Mouse (Mus musculus) lung, adult 2 months (tissue): ENCODE results near the gene Colgalt2. TPM values are rescaled to one million over a fixed set of nuclear protein-coding genes. Genes with fewer than 3 reads are reported as not detected.
"Not testable (repeated sequence)": the region's sequence is repeated elsewhere in the genome, so short reads cannot be mapped to it uniquely, and the experiment has no call there.

Experiments
- DNase-seq: peaks from one replicate; pipeline ENCODE4 v3.0.0; 2022
- H3K4me1 ChIP-seq: fragments of 200-500 bp; 2 replicates; pipeline ENCODE4 v1.6.1; 2011; ENCODE audit warnings: low read length; ENCODE audit not compliant: control insufficient read depth, insufficient read depth
- H3K4me3 ChIP-seq: fragments of 200-500 bp; replicated peaks from 2 replicates; pipeline ENCODE3; 2011; ENCODE audit warnings: low read depth, mild to moderate bottlenecking, control low read depth, low read length; ENCODE audit errors: extremely low read depth
- CTCF ChIP-seq: fragments of 200-500 bp; IDR thresholded peaks from 2 replicates; pipeline ENCODE4 v1.5.1; 2011; ENCODE audit warnings: mild to moderate bottlenecking, low read length, control low read depth; ENCODE audit not compliant: insufficient read depth
- POLR2A ChIP-seq: fragments of 200-500 bp; IDR thresholded peaks from 2 replicates; pipeline ENCODE4 v1.6.1; 2011; ENCODE audit warnings: low read depth, mild to moderate bottlenecking, control low read depth, low read length, borderline replicate concordance; ENCODE audit errors: extremely low read depth
- WGBS: fragments of 180-500 bp; shearing (Covaris S2); methylation state at CpG from one replicate; pipeline ENCODE4 v1.1.7; 2018; 5-methylcytosine and 5-hydroxymethylcytosine counted together
- polyA plus RNA-seq: library from polyadenylated mRNA; depleted of rRNA; stranded (reverse); fragments of >200 nt; gene quantifications from 2 replicates; pipeline ENCODE4 v1.2.3, GENCODE M21; 2012

The Colgalt2 gene
- polyA plus RNA-seq, 1 experiment: 12.8 TPM

DNA sequence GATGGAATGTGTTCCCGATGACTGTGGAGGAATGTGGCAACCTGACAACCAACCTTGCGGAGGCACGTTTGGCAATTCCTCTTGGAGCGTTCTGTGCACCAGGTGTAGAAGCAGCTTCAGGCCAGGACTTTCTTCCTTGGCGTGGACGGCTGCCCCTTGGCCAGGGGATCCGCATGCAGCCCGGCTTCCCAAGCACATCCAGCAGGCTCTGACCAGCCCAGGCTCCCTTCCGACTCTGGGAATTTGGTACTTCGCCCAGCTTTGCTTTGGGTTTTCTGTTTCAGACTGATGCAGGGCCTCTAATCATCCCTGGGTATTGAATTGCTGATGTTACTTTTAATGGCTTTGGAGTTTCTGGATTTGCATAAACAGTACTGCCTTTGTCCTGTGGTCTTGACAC, 14.8 kb downstream of the Colgalt2 start:
- DNase-seq: no peak
- Histone ChIP-seq H3K4me1 (peaks cover 3% of the 10 kb centered on the region; the same call in 1 of the 2 replicates), H3K4me3 (no peak overlapping the region)
- 76% methylated on average over 10 of the region's 10 CpGs for WGBS
- TF ChIP-seq CTCF: no peak
- TF ChIP-seq POLR2A: no peak

DNA sequence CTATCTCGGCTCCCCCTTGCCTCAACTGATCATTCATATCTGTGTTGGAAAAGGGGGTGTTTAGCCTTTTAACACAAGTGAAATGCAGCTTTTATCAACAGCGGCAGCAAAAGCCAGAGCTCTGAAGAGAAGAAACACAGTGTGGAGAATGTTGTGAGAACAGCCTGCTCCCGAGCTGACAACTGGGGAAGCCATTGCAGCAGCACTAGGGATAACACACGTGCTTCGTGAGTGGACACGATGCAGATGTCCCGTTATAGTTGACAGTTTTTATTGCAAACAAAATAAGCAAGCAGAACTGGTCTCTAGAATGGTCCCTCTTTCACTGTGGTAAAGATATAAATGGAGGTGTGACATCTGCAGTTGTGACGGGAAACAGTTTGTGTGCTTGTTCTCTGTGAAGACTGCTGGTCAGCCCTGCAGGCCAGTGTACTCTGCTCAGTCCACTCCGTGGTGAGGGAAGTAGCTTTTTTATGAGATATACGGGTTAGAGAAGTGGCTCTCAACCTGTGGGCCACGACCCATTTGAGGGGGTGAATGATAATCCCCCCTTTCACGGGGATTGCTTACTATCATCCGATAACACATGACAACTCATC, 16.8 kb downstream of the Colgalt2 start:
- DNase-seq: no peak
- H3K4me3 ChIP-seq: no peak overlapping the region
- WGBS: 72% methylated on average over 13 of the region's 13 CpGs
- no peak for TF ChIP-seq CTCF
- no peak for TF ChIP-seq POLR2A
- peaks cover 3% of the 10 kb centered on the region; the same call in 1 of the 2 replicates for H3K4me1 ChIP-seq

DNA sequence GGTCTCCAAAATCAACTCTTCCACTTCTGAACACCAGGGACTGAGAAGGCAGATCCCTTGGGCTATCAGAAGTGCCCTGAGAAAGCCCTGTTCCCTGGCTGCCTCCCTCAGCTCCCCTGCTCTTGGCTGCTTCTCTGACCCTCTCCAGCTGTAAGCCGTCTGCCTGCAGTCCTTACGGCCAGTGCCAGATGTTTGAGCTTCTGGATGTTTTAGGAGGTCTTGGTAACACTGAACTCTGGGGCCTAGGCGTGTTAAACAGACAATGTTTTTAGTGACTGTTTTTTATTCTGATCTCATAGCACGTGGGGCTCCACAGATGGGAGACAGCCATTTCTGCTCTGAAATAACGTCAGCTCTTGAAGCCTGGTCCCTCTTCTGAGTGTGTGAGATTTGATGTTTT, 18.0 kb downstream of the Colgalt2 start:
- Histone ChIP-seq H3K4me3 (no peak overlapping the region), H3K4me1 (peaks cover 3% of the 10 kb centered on the region; the same call in 1 of the 2 replicates)
- WGBS: 56% methylated on average over 5 of the region's 5 CpGs
- DNase-seq: no peak
- TF ChIP-seq POLR2A (no peak), CTCF (no peak)

DNA sequence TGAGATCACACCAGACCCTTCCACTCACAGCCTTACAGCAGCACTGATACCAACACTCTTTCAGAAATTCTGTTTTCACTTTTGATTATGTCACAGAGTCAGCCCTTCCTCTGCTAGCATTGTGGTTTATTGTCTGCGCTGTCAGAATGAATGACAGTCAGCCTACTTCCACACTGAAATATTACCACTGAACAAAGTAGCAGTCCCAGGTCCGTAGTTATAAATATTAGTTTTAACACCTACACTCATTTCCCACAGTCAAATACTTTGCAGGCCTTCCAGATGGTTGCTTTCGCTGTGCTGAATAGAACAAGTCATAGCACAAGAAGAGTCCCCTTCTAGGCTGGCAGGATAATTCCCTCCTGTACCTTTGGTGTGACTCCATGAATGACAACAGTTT, 22.7 kb downstream of the Colgalt2 start:
- Histone ChIP-seq H3K4me1 (peaks cover 6% of the 10 kb centered on the region; the same call in 1 of the 2 replicates), H3K4me3 (no peak overlapping the region)
- DNase-seq: no peak
- no peak for TF ChIP-seq POLR2A
- TF ChIP-seq CTCF: no peak
- 49% methylated on average over 3 of the region's 3 CpGs for WGBS

DNA sequence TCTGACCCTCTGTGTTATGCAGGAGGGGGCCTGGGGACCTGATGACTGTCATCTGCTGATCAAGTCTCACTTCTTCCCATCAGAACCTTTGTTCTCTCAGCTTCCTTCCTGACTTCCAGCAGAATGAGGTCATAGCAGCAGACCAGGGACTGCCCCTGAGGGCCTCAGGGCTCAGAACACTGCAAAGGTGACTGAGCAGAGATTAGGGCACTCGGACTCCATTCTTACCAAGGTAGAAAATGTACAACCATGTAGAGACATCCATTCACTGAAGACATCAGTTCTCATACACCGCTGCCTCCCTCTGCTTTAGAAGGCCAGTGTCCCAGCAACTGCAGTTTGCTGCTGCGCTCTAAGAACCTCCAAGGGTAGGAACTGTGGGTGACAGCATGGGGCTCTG, 23.4 kb downstream of the Colgalt2 start:
- no peak for DNase-seq
- no peak overlapping the region for H3K4me3 ChIP-seq
- 84% methylated on average over 3 of the region's 3 CpGs for WGBS

DNA sequence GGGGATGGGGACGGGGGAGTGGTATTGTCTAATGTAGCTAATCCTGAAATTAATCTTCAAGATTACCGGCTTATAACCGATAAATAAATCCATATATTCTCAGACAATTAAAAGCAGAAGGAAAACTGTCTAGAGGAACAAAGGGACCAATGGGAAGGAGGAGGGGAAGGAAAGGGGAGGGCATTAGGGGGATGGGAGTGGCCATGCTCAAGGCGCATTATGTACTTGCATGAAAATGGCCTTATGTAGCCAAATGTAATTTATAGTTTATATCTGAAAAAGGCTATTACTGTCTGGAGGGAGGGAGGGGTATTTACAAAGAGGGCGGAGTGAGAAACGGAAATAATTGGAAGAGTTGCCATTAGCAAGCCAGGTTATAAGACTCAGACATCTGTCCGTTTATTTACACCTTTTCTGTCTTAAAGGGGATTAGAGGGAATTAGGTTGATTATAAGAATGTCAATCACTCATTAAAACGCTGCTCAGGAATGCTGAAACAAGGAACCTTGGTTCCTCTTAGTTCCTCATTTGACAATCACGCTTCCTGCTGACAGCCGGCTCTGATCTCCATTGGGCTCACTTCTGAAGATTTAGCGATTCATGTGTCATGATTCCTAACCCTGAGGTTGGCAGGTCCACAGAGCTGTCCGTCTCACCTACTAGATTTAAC, 28.4 kb downstream of the Colgalt2 start:
- TF ChIP-seq POLR2A (no peak), CTCF (no peak)
- H3K4me1 ChIP-seq: peaks cover 4% of the 10 kb centered on the region; the same call in 1 of the 2 replicates
- no peak overlapping the region for H3K4me3 ChIP-seq
- no peak for DNase-seq
- WGBS: 44% methylated on average over 12 of the region's 12 CpGs

More for the DNA sequence above, 23.4 kb downstream of the Colgalt2 start:
- H3K4me1 ChIP-seq: peaks cover 4% of the 10 kb centered on the region; the same call in 1 of the 2 replicates
- TF ChIP-seq CTCF (no peak), POLR2A (no peak)

DNA sequence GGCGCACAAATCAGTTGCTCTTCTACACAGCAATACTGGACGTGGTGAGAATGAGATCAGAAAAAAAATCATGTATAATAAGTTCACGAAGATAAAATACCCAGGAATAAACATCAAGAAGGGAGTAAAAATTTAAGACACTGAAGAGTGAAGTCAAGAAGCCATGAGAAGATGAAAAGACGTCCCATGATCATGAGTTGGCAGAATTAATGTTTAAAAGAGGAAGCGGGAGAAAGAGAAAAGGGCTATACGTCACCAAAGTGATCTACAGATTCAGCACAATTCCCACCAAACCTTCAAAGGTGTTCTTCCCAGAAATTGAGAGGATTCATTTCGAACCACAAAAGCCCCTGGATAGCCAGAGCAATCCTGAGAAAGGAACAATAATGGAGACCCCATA, 30.2 kb downstream of the Colgalt2 start:
- 82% methylated on average over 7 of the region's 7 CpGs for WGBS
- H3K4me1 ChIP-seq: peaks cover 2% of the 10 kb centered on the region; the same call in 1 of the 2 replicates
- TF ChIP-seq POLR2A (no peak), CTCF (no peak)
- no peak overlapping the region for H3K4me3 ChIP-seq
- DNase-seq: no peak

DNA sequence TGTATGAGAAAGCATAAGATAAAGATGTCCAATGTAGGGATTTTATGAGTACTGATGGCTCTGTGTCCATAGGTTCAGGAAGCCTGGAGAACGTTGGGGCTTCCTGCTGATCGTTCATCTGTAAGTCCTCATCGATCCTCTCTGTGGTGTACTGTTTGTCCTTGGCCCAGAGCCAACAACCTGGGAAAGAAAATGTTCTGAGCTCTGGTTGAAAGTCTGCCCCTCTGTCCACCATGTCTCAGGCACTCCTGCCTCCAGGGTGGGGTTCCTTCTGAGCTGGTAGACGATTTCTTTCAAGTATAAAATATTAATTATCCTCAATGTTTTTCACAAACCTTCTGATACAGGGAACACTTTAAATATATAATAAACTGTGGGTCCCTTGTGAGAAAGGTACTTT, 34.5 kb downstream of the Colgalt2 start:
- H3K4me1 ChIP-seq: no peaks in the 10 kb centered on the region
- no peak overlapping the region for H3K4me3 ChIP-seq
- TF ChIP-seq CTCF: no peak
- no peak for TF ChIP-seq POLR2A
- WGBS: 53% methylated on average over 4 of the region's 4 CpGs
- no peak for DNase-seq

DNA sequence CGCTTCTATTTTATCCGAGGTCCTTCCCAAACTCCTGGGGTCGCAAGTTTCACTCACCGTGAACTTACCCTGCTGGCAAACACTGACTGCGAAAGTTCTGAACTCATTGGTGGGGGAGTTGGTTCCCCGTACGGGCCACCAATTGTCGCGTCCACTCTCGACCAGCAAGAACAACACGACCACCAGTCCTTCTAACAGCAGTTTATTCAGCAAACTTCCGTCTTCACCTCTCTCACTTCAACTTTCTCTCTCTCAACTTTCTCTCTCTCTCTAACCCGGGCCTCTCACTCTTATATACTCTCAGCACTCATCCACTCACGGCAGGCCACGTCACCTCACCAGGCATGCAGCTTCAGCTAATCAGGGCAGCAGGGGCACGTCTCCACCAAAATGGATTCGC, 37.9 kb downstream of the Colgalt2 start:
- H3K4me3 ChIP-seq, DNase-seq, H3K4me1 ChIP-seq: not testable (repeated sequence)
- WGBS: 65% methylated on average over 16 of the region's 17 CpGs

DNA sequence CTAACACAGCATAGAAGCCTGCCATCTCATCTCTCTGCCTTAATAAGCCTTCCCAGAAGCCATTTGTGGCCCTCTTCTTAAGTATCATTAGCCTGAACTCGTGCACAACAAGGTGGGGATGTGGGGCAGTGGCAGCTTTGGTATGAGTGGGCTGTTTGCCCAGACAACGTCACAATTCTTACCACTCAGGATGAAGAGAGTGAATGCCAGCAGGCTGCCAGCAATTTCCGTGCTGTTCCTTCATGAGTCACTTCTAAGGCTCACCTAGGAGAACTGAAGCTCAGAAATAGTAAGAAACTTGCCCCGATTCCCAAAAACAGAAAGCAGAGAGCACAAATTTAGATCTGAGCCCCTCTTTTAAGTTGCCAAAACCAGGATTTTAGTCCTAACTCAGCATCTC, 39.8 kb downstream of the Colgalt2 start:
- TF ChIP-seq POLR2A (no peak), CTCF (no peak)
- DNase-seq: no peak
- no peak overlapping the region for H3K4me3 ChIP-seq
- WGBS: 35% methylated on average over 4 of the region's 4 CpGs
- no peaks in the 10 kb centered on the region for H3K4me1 ChIP-seq
